8 mouse cellular contexts compared by ENCODE assay signal in the genomic region with DNA sequence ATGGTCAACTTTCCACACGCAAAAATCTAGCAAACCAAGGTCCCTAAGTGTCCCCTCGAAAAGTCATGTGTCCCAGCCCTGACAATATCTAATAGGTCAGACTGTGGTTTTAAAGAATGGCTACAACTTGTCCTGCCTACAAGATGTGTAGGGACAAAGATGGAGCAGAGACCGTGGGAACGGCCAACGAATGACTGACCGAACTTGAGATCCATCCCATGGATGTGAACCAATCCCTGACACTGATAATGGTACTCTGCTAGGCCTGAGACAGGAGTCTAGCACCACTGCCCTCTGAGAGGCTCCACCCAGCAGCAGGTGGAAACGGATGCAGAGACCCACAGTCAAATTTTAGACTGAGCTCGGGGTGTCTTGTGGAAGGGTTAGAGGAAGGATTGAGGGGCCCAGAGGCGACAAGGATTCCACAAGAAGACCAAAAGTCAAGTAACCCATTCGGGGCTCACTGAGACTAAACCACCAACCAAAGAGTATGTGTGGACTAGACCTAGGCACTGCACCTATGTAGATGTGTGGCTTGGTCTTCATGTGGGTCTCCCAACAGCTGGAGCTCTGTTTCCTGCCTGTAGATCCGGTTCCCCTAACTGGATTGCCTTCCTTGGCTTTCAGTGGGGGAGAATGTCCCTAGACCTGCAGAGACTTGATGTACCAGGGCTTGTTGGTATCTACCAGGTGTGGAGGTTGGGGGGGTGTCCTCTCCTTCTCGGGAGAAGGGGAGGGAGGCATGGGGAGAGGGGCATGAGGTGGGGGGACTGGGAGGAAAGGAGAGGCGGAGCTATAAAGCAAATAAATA. TPM values are rescaled to one million over a fixed set of nuclear protein-coding genes. Genes with fewer than 3 reads are reported as not detected.
DNase-seq lines count a peak whose midpoint lies in the region; ATAC-seq and TF ChIP-seq lines count a peak whose summit lies in the region.

No protein-coding gene starts in this region.

- no peak for TF ChIP-seq EP300 in lung, postnatal 0 days (IDR thresholded peaks at IDR 0.05)

- TF ChIP-seq POLR2A in olfactory bulb, adult 2 months (IDR thresholded peaks at IDR 0.05; ENCODE audit: insufficient read depth, low read depth, low read length): no peak

- H3K27me3 ChIP-seq in lung, postnatal 0 days (replicated peaks; ENCODE audit: insufficient read depth, low read length): no peaks in the 10 kb centered on the region
- H3K27me3 ChIP-seq in embryonic facial prominence, embryonic 15.5 days: no peaks in the 10 kb centered on the region
- peaks cover 8% of the 10 kb centered on the region for H3K27me3 ChIP-seq in limb, embryonic 10.5 days (ENCODE audit: low read depth, poor library complexity, severe bottlenecking)

- no peak for DNase-seq in lung, postnatal 0 days (ENCODE audit: low spot score)
- no peak for DNase-seq in lung, postnatal 10 days
- no peak for DNase-seq in limb, embryonic 10.5 days (ENCODE audit: low spot score)
- no peak for DNase-seq in adrenal gland, postnatal 36 days

- 0 out of 2 replicates have a peak overlapping the region, but pooled peaks have one; percentile 50 for H3K9ac ChIP-seq in lung, postnatal 0 days (replicated peaks; ENCODE audit: low read depth)
- peak overlapping the region; percentile 63; the same call in 1 of the 2 replicates for H3K9ac ChIP-seq in embryonic facial prominence, embryonic 15.5 days

- no peak for TF ChIP-seq CTCF in lung, postnatal 0 days (IDR thresholded peaks at IDR 0.05)
- no peak for TF ChIP-seq CTCF in olfactory bulb, adult 2 months (IDR thresholded peaks at IDR 0.05; ENCODE audit: insufficient read depth, low read depth, low read length)

- H3K4me2 ChIP-seq in lung, postnatal 0 days (replicated peaks; ENCODE audit: low read depth, low read length): peak overlapping the region; percentile 77
- peak overlapping the region; percentile 87 for H3K4me2 ChIP-seq in embryonic facial prominence, embryonic 15.5 days (replicated peaks)

- peak overlapping the region; percentile 89 for H3K27ac ChIP-seq in lung, postnatal 0 days (ENCODE audit: low read length)
- H3K27ac ChIP-seq in embryonic facial prominence, embryonic 15.5 days (replicated peaks): peak overlapping the region; percentile 91
- peak overlapping the region; percentile 82 for H3K27ac ChIP-seq in limb, embryonic 10.5 days
- no peak overlapping the region for H3K27ac ChIP-seq in olfactory bulb, adult 2 months (ENCODE audit: insufficient read depth, low read depth, low read length)

- no peak for ATAC-seq in lung, postnatal 0 days
- no peak for ATAC-seq in embryonic facial prominence, embryonic 15.5 days (ENCODE audit: insufficient number of reproducible peaks, low FRiP score, low TSS enrichment, low read depth)
- no peak for ATAC-seq in frontal cortex, adult (ENCODE audit: low TSS enrichment)
- no peak for ATAC-seq in megakaryocyte-erythroid progenitor cell, adult 5-6 weeks (replicated peaks; ENCODE audit: low FRiP score, low TSS enrichment, poor library complexity, severe bottlenecking)

- H3K36me3 ChIP-seq in lung, postnatal 0 days (ENCODE audit: insufficient read depth, low read length): no peaks in the 10 kb centered on the region
- H3K36me3 ChIP-seq in embryonic facial prominence, embryonic 15.5 days: no peaks in the 10 kb centered on the region
- no peaks in the 10 kb centered on the region for H3K36me3 ChIP-seq in limb, embryonic 10.5 days

- H3K9me3 ChIP-seq in lung, postnatal 0 days (ENCODE audit: low read length): no peaks in the 10 kb centered on the region
- H3K9me3 ChIP-seq in embryonic facial prominence, embryonic 15.5 days (replicated peaks): no peaks in the 10 kb centered on the region
- no peaks in the 10 kb centered on the region for H3K9me3 ChIP-seq in limb, embryonic 10.5 days (replicated peaks)

- H3K4me1 ChIP-seq in lung, postnatal 0 days (ENCODE audit: insufficient read depth, low read depth, low read length): peaks cover 17% of the 10 kb centered on the region
- H3K4me1 ChIP-seq in embryonic facial prominence, embryonic 15.5 days: peaks cover 25% of the 10 kb centered on the region
- peaks cover 42% of the 10 kb centered on the region for H3K4me1 ChIP-seq in limb, embryonic 10.5 days
- H3K4me1 ChIP-seq in olfactory bulb, adult 2 months (ENCODE audit: control insufficient read depth, insufficient read depth, low read length): peaks cover 20% of the 10 kb centered on the region

- H3K4me3 ChIP-seq in lung, postnatal 0 days (ENCODE audit: low read depth, low read length): peak overlapping the region; percentile 53; the same call in 1 of the 2 replicates
- peak overlapping the region; percentile 60 for H3K4me3 ChIP-seq in embryonic facial prominence, embryonic 15.5 days (replicated peaks)
- peak overlapping the region; percentile 74 for H3K4me3 ChIP-seq in limb, embryonic 10.5 days
- peak overlapping the region; percentile 60 for H3K4me3 ChIP-seq in olfactory bulb, adult 2 months (ENCODE audit: insufficient read depth, low read depth, low read length)

- WGBS in lung, postnatal 0 days: 52% methylated on average over 13 of the region's 13 CpGs
- WGBS in embryonic facial prominence, embryonic 15.5 days: 56% methylated on average over 13 of the region's 13 CpGs
- 56% methylated on average over 13 of the region's 13 CpGs for WGBS in limb, embryonic 10.5 days
- 57% methylated on average over 13 of the region's 13 CpGs for WGBS in olfactory bulb, adult 2 months

RNA-seq across cellular contexts. Expression of gene Ubc, which starts 17.2 kb away (rescaled TPM):
- polyA plus RNA-seq in lung, postnatal 0 days (2015; fragmentation: Nextera tagmentation; extraction: Ambion mirVana): 751 and 865 TPM in 2 replicates
- polyA plus RNA-seq in embryonic facial prominence, embryonic 15.5 days (2015; fragmentation: Nextera tagmentation; extraction: Ambion mirVana): 1,092 and 1,100 TPM in 2 replicates
- 856 and 992 TPM in 2 replicates for polyA plus RNA-seq in limb, embryonic 10.5 days (2016; fragmentation: Nextera tagmentation; extraction: Ambion mirVana)
- polyA plus RNA-seq in olfactory bulb, adult 2 months (2012; ENCODE audit: insufficient read depth, insufficient read length, low replicate concordance, missing spikeins): 238 and 763 TPM in 2 replicates
- total RNA-seq in megakaryocyte-erythroid progenitor cell, adult 5-6 weeks (2014; fragmentation: Nextera tagmentation): 110 and 133 TPM in 2 replicates
- total RNA-seq in megakaryocyte-erythroid progenitor cell, adult 5-6 weeks (2017): 202 and 258 TPM in 2 replicates
- total RNA-seq in adrenal gland, postnatal 36 days (2021): 1,000 to 10,000 TPM; 1,428 to 1,489 TPM

RNA-seq across cellular contexts. Expression of gene Gm10382, which starts 18.1 kb away (rescaled TPM):
- 0.63 and 0.77 TPM in 2 replicates for polyA plus RNA-seq in lung, postnatal 0 days (2015; fragmentation: Nextera tagmentation; extraction: Ambion mirVana)
- polyA plus RNA-seq in embryonic facial prominence, embryonic 15.5 days (2015; fragmentation: Nextera tagmentation; extraction: Ambion mirVana): 0.32 and 0.48 TPM in 2 replicates
- 0.44 and 0.54 TPM in 2 replicates for polyA plus RNA-seq in limb, embryonic 10.5 days (2016; fragmentation: Nextera tagmentation; extraction: Ambion mirVana)
- polyA plus RNA-seq in olfactory bulb, adult 2 months (2012; ENCODE audit: insufficient read depth, insufficient read length, low replicate concordance, missing spikeins): not detected in 2 replicates
- not detected in 2 replicates for total RNA-seq in megakaryocyte-erythroid progenitor cell, adult 5-6 weeks (2014; fragmentation: Nextera tagmentation)
- 0.56 TPM in 1 of 2 replicates, not detected in the other for total RNA-seq in megakaryocyte-erythroid progenitor cell, adult 5-6 weeks (2017)
- under 1 TPM; 0.23 to 0.40 TPM for total RNA-seq in adrenal gland, postnatal 36 days (2021)

RNA-seq across cellular contexts. Expression of gene Dhx37, which starts 26.7 kb away (rescaled TPM):
- polyA plus RNA-seq in lung, postnatal 0 days (2015; fragmentation: Nextera tagmentation; extraction: Ambion mirVana): 4.3 and 5.9 TPM in 2 replicates
- 11.3 and 12.7 TPM in 2 replicates for polyA plus RNA-seq in embryonic facial prominence, embryonic 15.5 days (2015; fragmentation: Nextera tagmentation; extraction: Ambion mirVana)
- 23.5 and 25.5 TPM in 2 replicates for polyA plus RNA-seq in limb, embryonic 10.5 days (2016; fragmentation: Nextera tagmentation; extraction: Ambion mirVana)
- polyA plus RNA-seq in olfactory bulb, adult 2 months (2012; ENCODE audit: insufficient read depth, insufficient read length, low replicate concordance, missing spikeins): not detected in 2 replicates
- total RNA-seq in megakaryocyte-erythroid progenitor cell, adult 5-6 weeks (2014; fragmentation: Nextera tagmentation): 21.2 and 34.5 TPM in 2 replicates
- total RNA-seq in megakaryocyte-erythroid progenitor cell, adult 5-6 weeks (2017): 69.0 and 83.7 TPM in 2 replicates
- 10 to 100 TPM; 16.3 to 21.9 TPM for total RNA-seq in adrenal gland, postnatal 36 days (2021)

RNA-seq across cellular contexts. Expression of gene Bri3bp, which starts 34.1 kb away (rescaled TPM):
- 12.8 and 13.3 TPM in 2 replicates for polyA plus RNA-seq in lung, postnatal 0 days (2015; fragmentation: Nextera tagmentation; extraction: Ambion mirVana)
- 34.1 and 37.6 TPM in 2 replicates for polyA plus RNA-seq in embryonic facial prominence, embryonic 15.5 days (2015; fragmentation: Nextera tagmentation; extraction: Ambion mirVana)
- polyA plus RNA-seq in limb, embryonic 10.5 days (2016; fragmentation: Nextera tagmentation; extraction: Ambion mirVana): 52.1 and 59.0 TPM in 2 replicates
- polyA plus RNA-seq in olfactory bulb, adult 2 months (2012; ENCODE audit: insufficient read depth, insufficient read length, low replicate concordance, missing spikeins): 46.8 TPM in 1 of 2 replicates, not detected in the other
- 37.4 and 77.0 TPM in 2 replicates for total RNA-seq in megakaryocyte-erythroid progenitor cell, adult 5-6 weeks (2014; fragmentation: Nextera tagmentation)
- 28.5 and 31.3 TPM in 2 replicates for total RNA-seq in megakaryocyte-erythroid progenitor cell, adult 5-6 weeks (2017)
- 10 to 100 TPM; 25.6 to 39.0 TPM for total RNA-seq in adrenal gland, postnatal 36 days (2021)
